Mouse (Mus musculus) spleen, adult 18-20 months (tissue): ENCODE measurements around the gene Nectin3.

Experiments
- DNase-seq, 2 experiments: peaks; one replicate each; pipeline ENCODE4 v3.0.0; 2022; ENCODE audit warnings: mixed read lengths in 2 of 2

Gene Nectin3

GRCm38 (mm10) chr16:46498421-46498789 is at the start of gene Nectin3:
Nectin3 (minus strand) TSS chr16:46498525.
- no peak for DNase-seq

DNA sequence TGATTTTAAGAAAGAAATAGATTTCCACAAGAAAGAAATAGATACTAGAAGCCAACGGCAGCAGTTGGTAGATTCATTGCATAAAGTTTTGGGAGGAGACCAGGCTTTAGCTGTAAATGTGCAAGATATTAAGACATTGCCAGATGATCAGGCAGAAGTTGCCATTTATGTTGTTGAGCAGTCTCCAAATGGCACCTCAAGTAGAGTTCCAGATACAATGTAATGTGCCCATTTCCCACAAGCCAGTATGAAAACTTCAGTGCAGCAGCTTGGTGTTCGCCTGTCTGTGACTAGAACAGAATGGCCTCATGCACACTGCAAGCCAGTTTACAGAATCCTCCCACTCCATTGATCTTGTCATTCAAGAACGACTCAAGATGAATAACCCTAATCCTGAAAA is 39.8 kb upstream of the Nectin3 start:
- DNase-seq = no peak

GRCm38 (mm10) chr16:46532465-46533254 is 34.3 kb upstream of the Nectin3 start:
- DNase-seq = no peak

DNA sequence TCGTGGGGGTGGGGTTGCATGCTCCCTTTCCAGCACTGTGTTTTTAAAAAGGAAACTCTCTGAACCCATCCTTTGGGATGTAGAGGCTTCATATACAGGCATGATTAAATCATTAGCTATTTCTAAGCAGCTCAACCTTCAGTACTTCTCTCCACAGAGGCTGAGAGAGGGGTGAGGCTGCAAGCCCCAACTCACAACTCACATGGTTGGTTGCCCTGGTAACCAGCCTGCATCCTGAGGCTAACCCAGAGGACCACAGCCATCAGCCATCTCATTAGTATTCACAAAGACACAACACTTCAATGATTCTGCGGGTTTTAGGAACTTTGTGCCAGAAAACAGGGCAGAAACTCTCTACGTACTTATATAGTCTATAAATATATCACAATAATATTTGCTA is 32.7 kb upstream of the Nectin3 start:
- DNase-seq = no peak

DNA sequence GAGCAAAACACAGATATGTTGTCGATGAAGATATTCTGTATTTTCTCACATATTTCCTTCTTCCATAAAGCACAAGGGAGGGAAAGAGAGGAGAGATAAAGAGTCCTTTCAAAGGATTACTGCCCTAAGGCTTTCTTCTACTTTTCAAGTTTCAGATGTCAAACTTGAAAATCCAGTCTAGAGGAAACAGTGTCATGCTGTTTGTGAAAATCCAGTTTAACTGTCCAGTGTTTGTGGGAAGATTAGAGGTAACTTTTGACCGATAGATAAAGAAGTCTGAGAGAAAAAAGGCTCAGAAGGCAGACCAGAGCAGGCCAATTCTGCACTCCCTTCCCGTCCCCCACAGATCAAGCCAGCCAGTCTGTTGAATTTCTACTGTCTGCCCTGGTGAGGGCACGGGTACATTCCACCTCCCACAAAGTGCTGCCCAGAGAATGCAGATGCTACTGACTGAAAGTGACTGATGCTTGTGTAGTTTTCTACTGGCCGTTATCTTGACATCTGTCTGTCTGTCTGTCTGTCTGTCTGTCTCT is 22.6 kb upstream of the Nectin3 start:
- DNase-seq = no peak

DNA sequence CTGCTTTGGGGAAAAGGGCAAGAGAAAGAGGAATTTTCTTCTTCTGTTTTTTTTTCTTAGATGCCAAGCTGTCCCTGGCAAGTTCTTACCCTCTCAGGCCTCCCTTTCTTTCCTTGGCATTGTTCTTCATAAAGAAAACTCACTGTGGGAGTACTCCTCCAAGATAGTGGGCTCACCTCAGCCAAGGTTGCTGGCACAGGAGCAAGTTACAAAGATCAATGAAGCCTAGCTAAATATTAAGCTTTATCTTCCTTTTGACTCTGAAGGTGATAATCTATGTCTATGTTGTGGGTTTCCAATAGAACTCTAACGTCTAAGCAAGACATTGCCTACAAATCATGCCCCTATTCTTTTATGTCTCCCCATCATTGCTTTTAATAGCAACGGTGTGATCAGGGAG is 21.3 kb upstream of the Nectin3 start:
- DNase-seq = no peak

GRCm38 (mm10) chr16:46507944-46508333 is 9.6 kb upstream of the Nectin3 start:
- DNase-seq = no peak

GRCm38 (mm10) chr16:46507260-46507943 is 9.1 kb upstream of the Nectin3 start:
- DNase-seq = no peak

DNA sequence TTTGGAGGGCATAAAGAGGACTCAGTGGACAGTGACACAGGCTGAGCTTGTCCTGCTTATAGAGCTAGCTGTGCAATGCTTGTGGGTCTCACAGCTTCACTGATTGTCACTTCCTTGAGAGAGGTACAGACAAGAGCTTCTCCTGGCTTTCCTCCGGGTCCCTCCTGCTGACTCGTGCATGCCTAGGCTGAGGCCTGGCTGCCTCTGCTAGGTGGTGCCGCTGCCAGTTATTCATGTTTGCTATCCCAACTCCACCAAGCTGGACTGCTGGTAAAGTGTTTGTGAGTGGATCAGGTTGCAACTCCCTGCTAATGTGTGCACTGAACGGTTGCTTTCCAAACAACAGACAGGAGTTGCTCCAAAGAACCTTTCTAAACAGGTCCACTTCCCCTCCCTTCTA is 5.7 kb upstream of the Nectin3 start:
- no peak for DNase-seq

DNA sequence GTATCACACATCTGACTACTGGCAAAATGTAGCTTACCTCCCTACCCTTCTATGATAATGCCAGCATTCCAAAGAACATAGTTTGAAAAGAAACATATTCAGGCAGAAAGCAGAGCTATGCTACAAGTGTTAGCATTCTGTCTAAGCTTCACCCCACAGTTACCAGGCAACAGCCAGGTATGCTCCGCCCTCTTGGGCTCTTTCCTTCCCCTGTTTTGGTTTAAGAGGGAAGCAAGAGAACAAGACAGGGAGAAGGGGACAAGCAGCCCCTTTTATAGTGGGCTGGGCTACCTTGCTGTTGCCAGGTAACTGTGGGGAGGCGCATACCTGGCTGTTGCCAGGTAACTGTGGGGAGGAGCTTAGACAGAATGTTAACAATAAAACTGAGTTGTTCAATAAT is 4.0 kb upstream of the Nectin3 start:
- no peak for DNase-seq

DNA sequence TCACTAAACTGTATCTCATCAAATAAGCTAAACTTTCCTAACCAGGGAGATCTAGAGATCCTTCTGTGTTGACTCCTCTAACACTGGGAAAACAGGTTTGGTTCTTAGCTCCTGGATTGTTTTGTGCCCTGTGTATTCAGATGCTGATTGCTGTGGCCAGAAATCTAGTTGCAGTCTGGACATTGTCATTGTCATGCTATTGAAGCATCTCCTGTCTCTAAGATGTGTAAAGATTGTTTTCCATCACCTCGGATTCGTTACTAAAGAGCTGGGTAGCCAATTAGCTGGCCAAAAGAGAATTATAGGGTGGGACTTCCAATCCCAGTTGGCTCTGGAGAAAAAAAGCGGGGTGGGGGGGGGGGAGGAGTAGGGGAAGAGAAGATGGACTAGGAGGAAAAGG is 2.4 kb upstream of the Nectin3 start:
- DNase-seq = no peak

DNA sequence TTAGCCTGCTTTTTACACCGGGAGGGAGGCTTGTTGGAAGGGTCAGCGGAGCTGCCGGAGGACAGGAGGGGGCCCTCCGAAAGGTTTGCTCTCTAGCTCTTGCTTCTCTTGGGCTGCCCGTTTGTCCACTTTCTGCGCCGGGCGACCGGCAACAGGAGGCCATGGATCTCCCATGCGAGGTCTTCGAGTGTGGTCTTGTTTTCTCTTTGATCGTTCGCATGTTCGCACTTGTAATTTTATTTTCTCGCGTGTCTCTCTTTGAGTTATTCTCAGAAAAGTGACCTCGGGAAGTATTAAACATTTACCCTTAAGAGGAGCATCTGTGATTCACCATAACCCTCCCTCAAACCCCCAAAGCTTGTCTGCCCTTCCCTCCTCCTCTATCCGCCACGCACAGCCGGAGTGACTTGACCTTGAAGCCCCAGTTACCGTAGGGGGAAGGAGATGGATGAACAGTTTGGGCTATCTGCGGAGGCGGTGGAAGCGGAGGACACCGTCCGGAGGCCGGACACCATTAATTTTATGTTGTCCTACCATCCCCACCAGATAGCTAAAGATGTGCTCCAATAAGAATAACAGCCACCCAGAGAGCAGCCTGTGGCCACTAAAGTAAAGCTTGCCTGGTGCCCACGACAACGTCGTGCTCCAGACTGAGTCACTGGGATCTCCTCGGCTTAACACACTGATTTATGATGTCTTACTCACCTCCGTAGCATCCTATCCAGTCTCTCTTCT is 472 bp downstream of the Nectin3 start:
- DNase-seq = no peak

DNA sequence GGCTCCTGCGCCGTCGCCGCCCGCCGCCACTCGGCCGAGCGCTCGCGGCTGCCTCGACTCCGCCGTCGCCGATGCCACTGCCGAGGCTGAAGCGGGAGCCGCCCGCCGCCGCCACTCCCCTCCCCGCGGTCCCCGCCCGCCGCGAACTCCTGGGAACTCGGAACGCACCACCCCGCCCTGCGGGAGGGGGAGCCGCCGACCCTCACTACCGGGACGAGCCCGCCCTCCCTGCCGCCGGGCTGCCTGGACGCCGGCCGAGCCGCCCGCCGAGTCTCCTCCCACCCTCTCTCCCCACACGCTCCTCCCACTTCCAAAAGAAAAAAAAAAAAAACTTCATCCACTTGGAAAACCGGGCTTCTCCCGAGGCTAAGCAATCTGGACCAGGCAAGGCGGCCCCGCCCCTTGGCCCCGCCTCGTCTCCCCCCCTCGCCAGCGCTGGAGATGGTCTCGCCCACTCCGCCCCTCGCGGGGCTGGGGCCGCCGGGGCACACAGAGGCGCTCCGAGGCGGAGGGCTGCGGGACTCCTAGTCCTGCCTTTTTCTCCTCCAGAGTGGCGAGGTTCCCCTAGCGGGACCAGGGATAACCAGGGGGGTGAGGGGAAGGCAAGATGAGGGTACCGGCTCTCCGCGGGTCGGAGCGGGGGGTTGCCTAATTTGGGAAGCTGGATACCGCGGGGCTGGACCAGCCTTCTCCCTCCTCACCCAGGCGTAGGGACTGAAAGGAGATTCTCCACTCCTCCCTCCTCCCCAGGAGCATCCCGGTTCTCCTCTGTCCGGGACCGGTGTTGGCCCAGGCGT is 1.2 kb downstream of the Nectin3 start:
- peak; percentile 46 for DNase-seq

- DNase-seq = peak in 1 of 2 experiments; percentile 2
Observed at GRCm38 (mm10) chr16:46496031-46496868, 2.1 kb downstream of the Nectin3 start.

DNA sequence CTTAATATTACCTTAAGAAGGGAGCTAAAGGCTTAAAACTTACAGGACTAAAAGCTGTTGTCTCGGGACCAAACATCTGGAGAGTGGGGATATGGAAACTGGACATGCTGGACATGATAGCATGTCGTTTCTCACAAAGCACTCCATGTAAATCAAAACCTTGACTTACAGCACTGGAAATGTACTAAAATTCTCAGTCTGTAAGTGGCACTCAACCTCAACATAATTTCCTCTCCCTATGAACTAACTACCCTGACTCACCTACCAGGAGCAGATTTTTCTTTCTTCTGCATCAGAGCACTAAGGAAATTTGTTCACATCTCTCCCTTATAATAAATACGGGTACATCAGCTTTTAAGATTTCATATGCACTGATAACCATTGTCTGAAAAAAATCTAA is 3.1 kb downstream of the Nectin3 start:
- DNase-seq = no peak

DNA sequence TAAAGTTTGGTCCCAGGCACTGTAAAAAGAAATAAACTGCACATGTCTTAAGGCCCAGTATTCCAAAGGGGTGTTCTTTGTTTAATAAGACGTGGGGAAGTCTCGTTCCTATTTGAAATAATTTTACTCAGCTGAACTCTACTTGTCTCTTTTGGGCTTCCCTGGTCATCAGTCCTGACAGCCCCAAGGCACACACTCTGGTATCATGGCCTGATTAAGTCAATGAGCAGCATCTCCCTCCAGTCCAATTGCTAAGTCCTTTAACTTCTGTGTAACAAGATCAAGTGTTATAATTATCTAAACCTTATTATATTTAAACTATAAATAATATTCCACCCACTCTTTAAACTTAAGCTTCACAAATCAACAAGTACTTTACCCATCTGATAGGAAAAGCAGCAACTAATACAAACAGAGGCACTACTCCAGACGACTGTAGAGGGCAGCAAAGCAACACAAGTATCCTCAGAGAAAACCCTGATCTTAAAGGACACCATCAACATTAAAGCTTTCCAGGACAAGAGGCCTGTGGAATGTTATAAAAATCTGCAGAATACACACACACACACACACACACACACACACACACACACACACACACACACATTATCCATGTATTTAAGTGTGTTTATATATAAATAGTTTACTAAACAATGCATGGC is 10.8 kb downstream of the Nectin3 start:
- DNase-seq = no peak

GRCm38 (mm10) chr16:46477336-46477735 is 21.0 kb downstream of the Nectin3 start:
- no peak for DNase-seq

DNA sequence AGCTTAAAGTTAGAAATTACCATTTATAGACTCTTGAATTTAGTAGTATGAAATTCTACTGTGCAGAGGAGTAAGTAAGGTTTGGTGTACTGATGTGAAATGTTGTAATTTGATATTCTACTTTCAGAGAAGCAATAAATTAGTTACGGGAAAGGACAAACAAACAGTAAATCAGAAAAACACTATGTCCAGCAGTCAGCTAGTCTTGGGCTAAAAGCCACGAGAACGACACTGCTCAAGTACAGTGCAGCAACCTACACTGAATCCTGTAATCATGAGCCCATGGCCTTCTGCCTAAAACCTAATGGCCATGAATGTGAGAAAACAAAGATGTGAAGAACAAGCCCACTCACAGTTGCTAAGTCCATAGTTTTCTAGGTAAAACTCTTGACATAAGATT is 46.9 kb downstream of the Nectin3 start:
- no peak for DNase-seq

GRCm38 (mm10) chr16:46449013-46449412 is 49.3 kb downstream of the Nectin3 start:
- no peak for DNase-seq

DNA sequence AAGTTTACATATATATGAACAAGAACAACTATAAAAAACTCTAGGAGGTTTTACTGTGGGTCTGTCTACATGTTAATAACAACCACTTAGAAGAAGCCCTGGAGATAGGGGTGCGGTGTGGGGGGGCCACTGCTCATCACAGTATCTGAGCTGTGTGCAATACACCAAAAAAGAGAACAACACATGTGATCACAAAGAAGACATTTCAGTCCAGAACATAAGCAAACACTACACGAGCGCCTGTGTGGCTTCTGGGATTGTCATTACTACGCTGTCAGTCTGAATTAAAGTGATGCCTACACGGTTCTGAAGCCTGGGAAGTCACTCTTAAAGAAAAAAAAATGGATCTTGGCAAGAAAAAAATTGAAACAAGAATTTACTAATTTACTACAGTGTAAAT is 67.0 kb downstream of the Nectin3 start:
- no peak for DNase-seq

DNA sequence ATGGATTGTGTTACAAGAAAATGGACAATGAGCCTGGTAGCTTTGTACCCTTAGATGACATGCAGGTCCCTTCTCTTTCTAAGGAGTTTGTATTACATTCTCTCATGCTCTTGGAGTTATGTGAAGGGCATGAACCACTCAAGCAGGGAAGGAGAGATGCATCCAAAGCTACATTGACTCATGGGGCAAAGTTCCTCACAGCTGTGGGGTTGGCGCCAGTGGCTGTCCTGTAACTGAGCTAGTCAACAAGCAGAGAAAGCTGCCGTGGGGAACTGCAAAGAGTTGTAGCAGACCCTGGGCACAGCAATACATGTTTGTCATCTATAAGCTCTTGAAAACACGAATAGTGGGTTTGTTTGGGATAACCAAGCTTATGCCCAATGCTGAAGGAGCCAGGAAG is 82.1 kb downstream of the Nectin3 start:
- no peak for DNase-seq
